Mouse (Mus musculus) forebrain, embryonic 16.5 days (tissue): ENCODE results near the gene Gtf3c1. TPM values are rescaled to one million over a fixed set of nuclear protein-coding genes. Genes with fewer than 3 reads are reported as not detected.

Experiments
- ATAC-seq: fragments of 200-750 bp; cut with Nextera tagmentation; 2 replicates; pipeline ENCODE4 v1.8.0; 2017; ENCODE audit warnings: mild to moderate bottlenecking, moderate library complexity
- H3K27ac ChIP-seq: fragments of 300-500 bp; sonication (generic); 2 replicates; pipeline ENCODE4 v1.5.1; 2014; ENCODE audit warnings: low read length, control low read depth
- H3K27me3 ChIP-seq: fragments of 300-500 bp; sonication (generic); replicated peaks from 2 replicates; pipeline ENCODE4 v1.6.1; 2014; ENCODE audit warnings: low read length; ENCODE audit not compliant: control insufficient read depth, insufficient read depth
- H3K36me3 ChIP-seq: fragments of 300-500 bp; sonication (generic); 2 replicates; pipeline ENCODE4 v1.6.1; 2014; ENCODE audit not compliant: control insufficient read depth, insufficient read depth
- H3K4me1 ChIP-seq: fragments of 300-500 bp; sonication (generic); replicated peaks from 2 replicates; pipeline ENCODE4 v1.6.1; 2014; ENCODE audit warnings: low read length; ENCODE audit not compliant: control insufficient read depth, insufficient read depth
- H3K4me2 ChIP-seq: fragments of 300-500 bp; sonication (generic); 2 replicates; pipeline ENCODE4 v1.6.1; 2014; ENCODE audit warnings: mild to moderate bottlenecking, low read length, control low read depth
- H3K4me3 ChIP-seq: fragments of 300-500 bp; sonication (generic); replicated peaks from 2 replicates; pipeline ENCODE4 v1.5.1; 2014; ENCODE audit warnings: mild to moderate bottlenecking, low read length, control low read depth
- H3K9ac ChIP-seq: fragments of 300-500 bp; sonication (generic); replicated peaks from 2 replicates; pipeline ENCODE4 v1.6.1; 2014; ENCODE audit warnings: low read depth, low read length, control low read depth
- H3K9me3 ChIP-seq: fragments of 300-500 bp; sonication (generic); 2 replicates; pipeline ENCODE4 v1.6.1; 2016; ENCODE audit warnings: low read length; ENCODE audit not compliant: control insufficient read depth
- WGBS: fragments of 180-500 bp; shearing (Covaris S2); extraction: QIAGEN DNeasy Blood & Tissue Kit; methylation state at CpG from one replicate; pipeline ENCODE4 v1.1.7; 2014; 5-methylcytosine and 5-hydroxymethylcytosine counted together
- polyA plus RNA-seq: library from polyadenylated mRNA; unstranded; fragments of >200 nt; fragmentation: Nextera tagmentation; extraction: Ambion mirVana; gene quantifications from 2 replicates; pipeline ENCODE4 v1.2.1, GENCODE M21; 2015

Gene Gtf3c1
- polyA plus RNA-seq, 1 experiment from 2014 or later = 42.4 TPM

- no peak for ATAC-seq
- H3K36me3 ChIP-seq = peaks cover 45% of the 10 kb centered on the region
- H3K4me1 ChIP-seq = no peaks in the 10 kb centered on the region
- no peak overlapping the region for H3K9ac ChIP-seq
- no peak overlapping the region for H3K4me3 ChIP-seq
- H3K27me3 ChIP-seq = no peaks in the 10 kb centered on the region
- H3K4me2 ChIP-seq = no peak overlapping the region
- no peaks in the 10 kb centered on the region for H3K9me3 ChIP-seq
- H3K27ac ChIP-seq = no peak overlapping the region
- 75% methylated on average over 8 of the region's 8 CpGs for WGBS
These were observed 28.8 kb downstream of the Gtf3c1 start for GRCm38 (mm10) chr7:125678756-125679155.

DNA sequence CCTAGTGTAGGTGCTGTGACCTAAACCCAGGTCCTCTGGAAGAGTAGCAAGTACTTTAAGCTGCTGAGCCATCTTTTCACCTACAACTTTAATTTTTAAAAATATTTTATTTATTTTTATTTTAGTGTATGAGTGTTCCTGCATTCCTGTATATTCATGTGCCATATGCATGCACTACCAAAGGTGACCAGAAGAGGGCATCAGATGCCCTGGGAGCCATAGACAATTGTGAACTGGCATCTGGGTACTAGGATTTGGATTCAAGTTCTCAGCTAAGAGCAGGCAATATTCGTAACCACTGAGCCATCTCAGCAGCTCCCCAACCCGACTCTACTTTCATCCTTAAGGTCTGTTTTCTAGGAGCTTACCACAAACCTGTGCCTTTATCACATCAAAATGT is 32.7 kb downstream of the Gtf3c1 start:
- no peaks in the 10 kb centered on the region for H3K4me1 ChIP-seq
- H3K4me2 ChIP-seq = no peak overlapping the region
- peaks cover 62% of the 10 kb centered on the region for H3K36me3 ChIP-seq
- H3K9me3 ChIP-seq = no peaks in the 10 kb centered on the region
- 77% methylated on average over 2 of the region's 2 CpGs for WGBS
- H3K27me3 ChIP-seq = no peaks in the 10 kb centered on the region
- no peak overlapping the region for H3K9ac ChIP-seq
- no peak for ATAC-seq
- H3K4me3 ChIP-seq = no peak overlapping the region
- H3K27ac ChIP-seq = no peak overlapping the region

- Histone ChIP-seq H3K4me2 (no peak overlapping the region), H3K27me3 (no peaks in the 10 kb centered on the region), H3K4me3 (no peak overlapping the region), H3K9me3 (no peaks in the 10 kb centered on the region), H3K27ac (no peak overlapping the region), H3K9ac (no peak overlapping the region), H3K36me3 (peaks cover 73% of the 10 kb centered on the region), H3K4me1 (no peaks in the 10 kb centered on the region)
- WGBS = 96% methylated on average over 8 of the region's 8 CpGs
- no peak for ATAC-seq
These were observed 36.2 kb downstream of the Gtf3c1 start for GRCm38 (mm10) chr7:125671396-125671795.

DNA sequence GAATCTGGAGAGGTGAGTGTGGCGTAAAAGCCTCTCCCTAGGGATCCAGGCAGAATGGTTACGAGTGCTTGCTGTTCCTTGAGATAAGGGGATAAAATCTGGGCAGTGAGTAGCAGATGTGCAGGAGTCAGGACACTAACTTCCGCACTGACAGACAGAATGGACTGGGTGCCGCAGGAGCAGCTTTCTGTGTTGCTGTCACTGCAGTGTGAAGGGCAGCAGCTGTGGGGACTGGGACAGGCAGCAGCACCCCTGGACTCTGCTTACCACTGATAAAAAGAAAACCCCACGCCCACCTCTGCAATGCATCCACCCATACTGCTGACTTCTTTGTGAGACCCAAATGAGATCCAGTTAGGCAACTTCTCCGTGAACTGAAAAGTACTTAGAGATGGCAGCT is 36.7 kb downstream of the Gtf3c1 start:
- WGBS = 90% methylated on average over 6 of the region's 6 CpGs
- H3K9me3 ChIP-seq = no peaks in the 10 kb centered on the region
- ATAC-seq = no peak
- no peak overlapping the region for H3K9ac ChIP-seq
- H3K4me1 ChIP-seq = no peaks in the 10 kb centered on the region
- no peaks in the 10 kb centered on the region for H3K27me3 ChIP-seq
- peaks cover 74% of the 10 kb centered on the region for H3K36me3 ChIP-seq
- H3K4me3 ChIP-seq = no peak overlapping the region
- H3K4me2 ChIP-seq = no peak overlapping the region
- H3K27ac ChIP-seq = no peak overlapping the region

DNA sequence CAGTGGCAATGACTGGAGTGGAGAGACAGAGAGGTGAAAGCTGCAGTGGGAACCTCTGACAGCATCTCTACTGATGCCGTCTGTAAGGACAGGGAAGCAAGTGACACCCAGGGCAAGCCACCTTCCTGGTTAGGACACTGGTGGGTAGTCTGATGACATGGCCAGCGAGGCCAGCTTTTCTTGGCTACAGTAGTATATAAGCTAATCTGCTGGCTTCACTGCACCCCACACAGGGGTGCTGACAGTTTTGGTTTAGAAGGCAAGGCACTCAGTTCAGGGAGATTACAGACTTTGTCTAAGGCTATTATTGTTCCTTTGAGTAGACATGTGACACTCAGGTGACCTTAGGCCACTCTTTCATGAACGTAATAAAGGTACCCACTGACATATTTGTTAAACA is 43.9 kb downstream of the Gtf3c1 start:
- Histone ChIP-seq H3K9ac (no peak overlapping the region), H3K4me2 (no peak overlapping the region), H3K27ac (no peak overlapping the region), H3K4me3 (no peak overlapping the region), H3K27me3 (no peaks in the 10 kb centered on the region), H3K9me3 (no peaks in the 10 kb centered on the region), H3K36me3 (peaks cover 65% of the 10 kb centered on the region), H3K4me1 (no peaks in the 10 kb centered on the region)
- WGBS = 81% methylated on average over 3 of the region's 3 CpGs
- no peak for ATAC-seq

DNA sequence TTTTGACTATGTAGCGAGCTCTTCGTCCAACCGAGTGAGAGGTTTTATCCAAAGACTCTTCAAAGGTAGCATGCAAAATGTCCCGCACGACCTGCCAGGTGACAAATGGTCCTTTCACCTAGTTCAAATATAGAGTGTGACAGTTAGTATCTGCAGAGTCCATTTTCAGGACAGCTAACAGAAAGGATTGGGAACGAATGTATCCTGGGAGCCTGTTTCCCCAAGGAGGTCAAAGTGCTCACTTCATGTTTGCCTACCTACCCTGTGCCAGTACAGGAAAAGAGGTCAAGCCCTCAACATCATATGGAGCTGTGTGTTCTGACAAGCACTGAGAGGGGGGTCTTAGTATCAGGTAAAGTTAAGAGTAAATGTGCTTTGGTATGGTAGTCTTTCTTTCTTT is 50.1 kb downstream of the Gtf3c1 start:
- H3K27ac ChIP-seq = no peak overlapping the region
- H3K4me2 ChIP-seq = no peak overlapping the region
- H3K27me3 ChIP-seq = no peaks in the 10 kb centered on the region
- H3K36me3 ChIP-seq = peaks cover 71% of the 10 kb centered on the region
- WGBS = 95% methylated on average over 6 of the region's 6 CpGs
- H3K9me3 ChIP-seq = no peaks in the 10 kb centered on the region
- H3K4me1 ChIP-seq = no peaks in the 10 kb centered on the region
- no peak overlapping the region for H3K4me3 ChIP-seq
- H3K9ac ChIP-seq = no peak overlapping the region
- ATAC-seq = no peak

DNA sequence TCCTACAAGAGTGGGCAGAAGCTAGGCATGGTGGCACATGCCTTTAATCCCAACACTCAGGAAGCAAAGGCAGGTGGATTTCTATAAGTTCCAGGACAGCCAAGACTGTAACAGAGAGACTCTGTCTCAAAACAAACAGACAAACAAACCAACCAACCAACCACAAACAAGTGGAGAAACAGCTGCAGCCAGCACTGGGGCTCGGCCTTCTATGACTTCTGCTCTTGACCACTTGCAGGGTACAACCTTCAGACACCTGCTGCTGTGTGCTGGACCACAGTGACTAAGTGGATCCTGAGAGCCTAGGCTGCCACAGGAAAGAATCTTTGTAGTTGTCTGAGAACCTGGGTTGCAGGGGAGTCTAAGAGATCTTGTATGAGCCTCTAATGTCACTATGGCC is 58.6 kb downstream of the Gtf3c1 start:
- Histone ChIP-seq H3K9me3 (no peaks in the 10 kb centered on the region), H3K27ac (no peak overlapping the region), H3K9ac (no peak overlapping the region), H3K4me3 (no peak overlapping the region), H3K4me2 (no peak overlapping the region), H3K27me3 (no peaks in the 10 kb centered on the region), H3K36me3 (peaks cover 71% of the 10 kb centered on the region), H3K4me1 (no peaks in the 10 kb centered on the region)
- no peak for ATAC-seq
- WGBS = 100% methylated on average over 1 of the region's 1 CpGs

- 86% methylated on average over 7 of the region's 7 CpGs for WGBS
- H3K27me3 ChIP-seq = no peaks in the 10 kb centered on the region
- H3K36me3 ChIP-seq = peaks cover 70% of the 10 kb centered on the region
- H3K4me1 ChIP-seq = no peaks in the 10 kb centered on the region
- no peak for ATAC-seq
- H3K27ac ChIP-seq = no peak overlapping the region
- H3K9ac ChIP-seq = no peak overlapping the region
- no peaks in the 10 kb centered on the region for H3K9me3 ChIP-seq
- no peak overlapping the region for H3K4me3 ChIP-seq
- H3K4me2 ChIP-seq = no peak overlapping the region
These were observed 62.2 kb downstream of the Gtf3c1 start for GRCm38 (mm10) chr7:125645413-125645812.

DNA sequence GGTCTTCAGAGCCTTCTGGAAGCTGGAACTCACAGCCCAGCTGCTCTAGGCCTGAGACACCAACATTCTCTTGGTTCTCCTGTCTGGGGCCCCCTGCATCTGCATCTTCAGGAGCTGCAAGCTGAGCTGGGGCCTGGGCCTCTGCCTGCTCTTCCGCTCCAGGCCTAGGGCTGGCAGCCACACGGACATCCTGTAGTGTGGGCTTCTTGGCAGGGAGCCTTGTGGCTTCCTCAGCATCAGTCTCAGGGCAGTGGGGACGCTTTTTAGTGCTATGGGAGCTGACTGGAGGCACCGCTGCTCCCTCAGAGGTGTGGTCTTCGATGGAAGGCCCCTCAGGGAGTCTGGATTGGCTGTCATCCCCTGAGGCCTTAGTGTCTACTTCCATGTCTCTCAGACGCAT is 63.7 kb downstream of the Gtf3c1 start:
- Histone ChIP-seq H3K27me3 (no peaks in the 10 kb centered on the region), H3K4me2 (no peak overlapping the region), H3K9me3 (no peaks in the 10 kb centered on the region), H3K9ac (no peak overlapping the region), H3K27ac (no peak overlapping the region), H3K36me3 (peaks cover 61% of the 10 kb centered on the region), H3K4me1 (peaks cover 3% of the 10 kb centered on the region; the same call in 1 of the 2 replicates), H3K4me3 (no peak overlapping the region)
- WGBS = 83% methylated on average over 6 of the region's 6 CpGs
- ATAC-seq = no peak

DNA sequence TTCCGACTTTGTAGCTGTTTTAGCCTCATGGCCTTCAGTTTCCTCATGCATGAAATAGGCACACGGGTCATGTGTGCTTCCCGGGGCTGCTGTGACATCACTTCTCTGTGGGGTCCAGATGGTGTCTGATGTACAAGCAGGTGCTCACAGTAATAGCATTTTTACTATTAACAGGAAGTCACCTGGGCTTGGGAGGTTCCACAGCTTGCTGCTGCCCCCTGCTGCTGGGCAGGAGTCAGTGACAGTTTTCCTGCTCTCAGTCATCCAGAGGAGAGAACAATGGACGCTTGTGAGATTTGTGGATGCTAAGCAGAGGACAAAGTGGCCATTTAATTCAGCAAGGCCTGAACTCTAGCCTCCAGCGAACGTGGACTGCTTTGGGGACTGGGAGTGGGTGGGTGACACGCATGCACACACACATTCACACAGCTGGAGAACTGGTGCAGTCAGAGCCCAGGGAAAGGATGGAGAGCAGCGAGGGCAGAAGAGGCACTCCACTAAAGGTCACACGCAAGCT is 68.7 kb downstream of the Gtf3c1 start:
- 34% methylated on average over 9 of the region's 9 CpGs for WGBS
- H3K4me2 ChIP-seq = no peak overlapping the region
- peaks cover 25% of the 10 kb centered on the region for H3K36me3 ChIP-seq
- peak; percentile 51 for ATAC-seq
- H3K9me3 ChIP-seq = no peaks in the 10 kb centered on the region
- H3K27ac ChIP-seq = peak overlapping the region; percentile 9; the same call in 1 of the 2 replicates
- H3K27me3 ChIP-seq = no peaks in the 10 kb centered on the region
- no peak overlapping the region for H3K4me3 ChIP-seq
- H3K9ac ChIP-seq = peak overlapping the region; percentile 34; the same call in 1 of the 2 replicates
- peaks cover 3% of the 10 kb centered on the region; the same call in 1 of the 2 replicates for H3K4me1 ChIP-seq
